Mouse (Mus musculus) hindbrain, embryonic 15.5 days (tissue): ENCODE data around the gene Zfp644. TPM values are rescaled to one million over a fixed set of nuclear protein-coding genes. Genes with fewer than 3 reads are reported as not detected.

ENCODE experiments used
- ATAC-seq: fragments of 200-750 bp; cut with Nextera tagmentation; 2 replicates; pipeline ENCODE4 v1.8.0; 2017; ENCODE audit warnings: low read depth, moderate number of reproducible peaks, moderate TSS enrichment; ENCODE audit not compliant: low FRiP score
- H3K27ac ChIP-seq: fragments of 300-500 bp; sonication (generic); replicated peaks from 2 replicates; pipeline ENCODE4 v1.5.1; 2015; ENCODE audit warnings: mild to moderate bottlenecking, inconsistent platforms
- H3K27me3 ChIP-seq: fragments of 300-500 bp; sonication (generic); 2 replicates; pipeline ENCODE4 v1.6.1; 2015; ENCODE audit warnings: control low read depth, inconsistent platforms
- H3K36me3 ChIP-seq: fragments of 300-500 bp; sonication (generic); 2 replicates; pipeline ENCODE4 v1.6.1; 2015; ENCODE audit warnings: control low read depth, inconsistent platforms
- H3K4me1 ChIP-seq: fragments of 300-500 bp; sonication (generic); replicated peaks from 2 replicates; pipeline ENCODE4 v1.6.1; 2015; ENCODE audit warnings: control low read depth, inconsistent platforms
- H3K4me2 ChIP-seq: fragments of 300-500 bp; sonication (generic); 2 replicates; pipeline ENCODE4 v1.6.1; 2015; ENCODE audit warnings: moderate library complexity, mild to moderate bottlenecking, inconsistent platforms
- H3K4me3 ChIP-seq: fragments of 300-500 bp; sonication (generic); 2 replicates; pipeline ENCODE4 v1.5.1; 2015; ENCODE audit warnings: mild to moderate bottlenecking, inconsistent platforms
- H3K9ac ChIP-seq: fragments of 300-500 bp; sonication (generic); 2 replicates; pipeline ENCODE4 v1.6.1; 2015; ENCODE audit warnings: inconsistent platforms
- H3K9me3 ChIP-seq: fragments of 300-500 bp; sonication (generic); 2 replicates; pipeline ENCODE4 v1.6.1; 2016; ENCODE audit warnings: control low read depth, inconsistent platforms
- WGBS: fragments of 180-500 bp; shearing (Covaris S2); methylation state at CpG from one replicate; pipeline ENCODE4 v1.1.7; 2015; 5-methylcytosine and 5-hydroxymethylcytosine counted together
- polyA plus RNA-seq: library from polyadenylated mRNA; unstranded; fragments of >200 nt; fragmentation: Nextera tagmentation; extraction: Ambion mirVana; gene quantifications from 2 replicates; pipeline ENCODE4 v1.2.1, GENCODE M21; 2015

Gene Zfp644
- polyA plus RNA-seq, result 58.1 and 67.3 TPM in 2 replicates

- peak within 1 kb of the TSS; percentile 77 for H3K4me2 ChIP-seq
- no peaks in the 10 kb centered on the region for H3K9me3 ChIP-seq
- H3K36me3 ChIP-seq, result no peaks in the 10 kb centered on the region
- H3K4me3 ChIP-seq, result peak within 1 kb of the TSS; percentile 75
- H3K4me1 ChIP-seq, result peaks cover 37% of the 10 kb centered on the region
- H3K27me3 ChIP-seq, result no peaks in the 10 kb centered on the region
- peak within 1 kb of the TSS; percentile 95 for H3K27ac ChIP-seq
- H3K9ac ChIP-seq, result peak within 1 kb of the TSS; percentile 71
- under 1% methylated on average over 66 of the region's 71 CpGs for WGBS
- peak; percentile 97 for ATAC-seq
These were observed at the start of gene Zfp644 for GRCm38 (mm10) chr5:106696396-106697337. TSS of gene Zfp644 (minus strand) at chr5:106697287.

DNA sequence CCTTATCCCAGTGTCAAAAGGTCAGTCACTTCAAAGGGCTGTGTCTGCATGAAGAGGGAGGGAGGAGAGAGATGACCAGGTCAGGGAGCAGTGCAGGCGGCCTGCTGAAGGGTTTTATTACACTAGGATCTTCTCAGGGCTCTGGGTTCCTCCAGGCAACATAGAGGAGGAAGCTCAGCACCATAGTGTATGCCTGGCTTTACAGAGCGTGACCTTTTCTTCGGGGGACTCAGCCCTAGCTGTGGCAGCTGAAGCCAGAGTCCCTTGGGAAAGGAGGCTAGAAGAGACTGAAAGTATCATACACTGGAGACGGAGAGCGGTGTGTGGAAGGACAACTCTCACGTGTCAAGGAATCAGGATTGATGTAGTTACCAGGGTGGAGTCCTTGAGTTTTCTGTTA lies 42.6 kb upstream of the Zfp644 start:
- no peak overlapping the region for H3K9ac ChIP-seq
- ATAC-seq, result no peak
- WGBS, result 24% methylated on average over 6 of the region's 6 CpGs
- no peak overlapping the region for H3K27ac ChIP-seq
- H3K4me1 ChIP-seq, result no peaks in the 10 kb centered on the region
- H3K27me3 ChIP-seq, result no peaks in the 10 kb centered on the region
- no peak overlapping the region for H3K4me2 ChIP-seq
- H3K9me3 ChIP-seq, result no peaks in the 10 kb centered on the region
- H3K4me3 ChIP-seq, result no peak overlapping the region
- no peaks in the 10 kb centered on the region for H3K36me3 ChIP-seq

- Histone ChIP-seq H3K4me2 (no peak overlapping the region), H3K4me3 (no peak overlapping the region), H3K9ac (no peak overlapping the region), H3K27me3 (no peaks in the 10 kb centered on the region), H3K9me3 (no peaks in the 10 kb centered on the region), H3K36me3 (no peaks in the 10 kb centered on the region), H3K4me1 (no peaks in the 10 kb centered on the region), H3K27ac (no peak overlapping the region)
- ATAC-seq, result no peak
- 93% methylated on average over 3 of the region's 3 CpGs for WGBS
These were observed 26.4 kb upstream of the Zfp644 start for GRCm38 (mm10) chr5:106723487-106723886.

DNA sequence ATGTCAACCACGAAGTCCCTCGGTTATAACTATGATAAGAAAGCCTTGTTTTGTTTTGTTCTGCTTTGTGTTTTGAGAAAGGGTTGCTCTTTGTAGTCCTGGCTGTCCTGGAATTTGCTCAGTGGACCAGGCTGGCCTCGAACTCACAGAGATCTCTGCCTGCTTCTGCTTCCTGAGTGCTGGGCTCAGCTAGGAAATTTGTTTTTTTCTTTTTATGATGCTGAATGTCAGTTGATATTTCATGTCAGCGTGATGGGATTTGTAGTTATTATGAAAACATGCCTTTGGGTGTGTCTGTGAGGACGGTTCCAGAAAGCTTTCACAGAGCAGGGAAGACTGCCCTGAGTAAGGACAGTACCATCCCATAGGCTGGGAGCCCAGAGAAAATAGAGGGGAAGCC lies 25.7 kb upstream of the Zfp644 start:
- Histone ChIP-seq H3K4me2 (no peak overlapping the region), H3K27me3 (no peaks in the 10 kb centered on the region), H3K4me3 (no peak overlapping the region), H3K27ac (no peak overlapping the region), H3K9ac (no peak overlapping the region), H3K36me3 (no peaks in the 10 kb centered on the region), H3K4me1 (no peaks in the 10 kb centered on the region), H3K9me3 (no peaks in the 10 kb centered on the region)
- no peak for ATAC-seq
- 80% methylated on average over 5 of the region's 5 CpGs for WGBS

GRCm38 (mm10) chr5:106711870-106712277 lies 14.8 kb upstream of the Zfp644 start:
- WGBS, result 39% methylated on average over 3 of the region's 3 CpGs
- Histone ChIP-seq H3K36me3 (no peaks in the 10 kb centered on the region), H3K4me1 (0 out of 2 replicates have a peak, but pooled peaks cover 4% of the 10 kb centered on the region), H3K9me3 (no peaks in the 10 kb centered on the region), H3K9ac (no peak overlapping the region), H3K27me3 (no peaks in the 10 kb centered on the region), H3K4me3 (no peak overlapping the region), H3K27ac (no peak overlapping the region), H3K4me2 (no peak overlapping the region)
- ATAC-seq, result no peak

DNA sequence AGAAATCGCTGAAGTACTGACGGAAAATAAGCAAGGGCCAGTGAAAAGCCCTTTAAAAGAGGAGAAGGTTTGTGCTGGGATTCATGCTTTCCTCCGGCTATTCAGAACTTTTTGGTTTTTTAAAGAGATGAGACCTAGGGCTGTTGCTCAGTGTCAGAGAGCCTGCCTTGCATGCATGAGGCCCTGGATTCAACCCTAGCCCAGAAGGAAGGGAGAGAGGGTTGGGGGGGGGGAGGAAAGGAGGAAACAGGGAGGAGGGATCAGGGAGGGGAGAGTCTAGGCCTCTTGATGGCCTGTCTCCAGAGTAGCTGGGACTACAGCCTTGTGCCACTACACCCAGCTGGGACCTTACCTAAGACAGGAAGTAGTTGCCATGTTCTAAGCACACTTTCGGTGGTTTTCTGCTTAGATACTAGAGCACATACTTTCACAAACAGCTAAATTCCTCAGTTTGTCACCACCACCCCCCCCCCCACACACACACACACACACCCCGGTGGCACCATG lies 14.2 kb upstream of the Zfp644 start:
- ATAC-seq, result no peak
- H3K9ac ChIP-seq, result no peak overlapping the region
- no peak overlapping the region for H3K4me3 ChIP-seq
- no peaks in the 10 kb centered on the region for H3K27me3 ChIP-seq
- 0 out of 2 replicates have a peak, but pooled peaks cover 4% of the 10 kb centered on the region for H3K4me1 ChIP-seq
- no peaks in the 10 kb centered on the region for H3K9me3 ChIP-seq
- WGBS, result 77% methylated on average over 5 of the region's 5 CpGs
- H3K4me2 ChIP-seq, result no peak overlapping the region
- no peaks in the 10 kb centered on the region for H3K36me3 ChIP-seq
- H3K27ac ChIP-seq, result no peak overlapping the region

DNA sequence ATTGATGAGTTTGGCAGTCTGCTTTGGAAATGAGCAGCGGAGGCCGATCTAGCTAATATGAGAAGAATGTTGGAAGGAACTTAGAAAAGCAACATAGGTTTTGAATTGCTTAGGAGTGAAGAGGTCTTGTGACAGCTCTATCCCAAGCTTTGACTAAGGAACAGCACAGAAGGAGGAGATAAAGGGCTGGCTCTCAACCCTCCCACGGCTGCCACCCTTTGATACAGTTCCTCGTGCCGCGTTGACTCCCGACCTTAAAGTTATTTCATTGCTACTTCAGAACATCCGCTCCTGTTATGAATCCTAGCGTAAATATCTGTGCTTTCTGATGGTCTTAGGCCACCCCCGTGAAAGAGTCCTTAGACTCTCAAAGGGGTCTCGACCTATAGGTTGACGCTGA lies 13.5 kb upstream of the Zfp644 start:
- WGBS, result 76% methylated on average over 12 of the region's 12 CpGs
- no peak overlapping the region for H3K9ac ChIP-seq
- H3K9me3 ChIP-seq, result no peaks in the 10 kb centered on the region
- ATAC-seq, result no peak
- H3K36me3 ChIP-seq, result no peaks in the 10 kb centered on the region
- H3K27me3 ChIP-seq, result no peaks in the 10 kb centered on the region
- 0 out of 2 replicates have a peak, but pooled peaks cover 4% of the 10 kb centered on the region for H3K4me1 ChIP-seq
- H3K4me2 ChIP-seq, result no peak overlapping the region
- no peak overlapping the region for H3K27ac ChIP-seq
- H3K4me3 ChIP-seq, result no peak overlapping the region

DNA sequence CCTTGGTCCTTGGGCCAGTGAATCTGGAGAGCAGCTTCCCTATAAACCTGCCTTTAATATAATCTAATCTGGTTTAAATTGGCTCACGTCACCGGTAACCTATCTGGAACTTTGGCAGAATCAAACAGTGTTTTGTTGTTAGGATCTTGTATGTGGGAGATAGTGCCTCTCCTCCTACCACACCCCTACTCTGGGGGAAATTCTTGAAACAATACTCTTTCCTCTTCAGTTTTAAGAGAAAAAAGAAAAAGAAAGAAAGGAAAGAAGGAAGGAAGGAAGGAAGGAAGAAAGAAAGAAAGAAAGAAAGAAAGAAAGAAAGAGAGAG lies 13.0 kb upstream of the Zfp644 start:
- no peak overlapping the region for H3K4me2 ChIP-seq
- no peaks in the 10 kb centered on the region for H3K9me3 ChIP-seq
- no peak overlapping the region for H3K4me3 ChIP-seq
- no peak overlapping the region for H3K27ac ChIP-seq
- 56% methylated on average over 2 of the region's 2 CpGs for WGBS
- no peaks in the 10 kb centered on the region for H3K27me3 ChIP-seq
- no peaks in the 10 kb centered on the region for H3K36me3 ChIP-seq
- no peak for ATAC-seq
- 0 out of 2 replicates have a peak, but pooled peaks cover 4% of the 10 kb centered on the region for H3K4me1 ChIP-seq
- no peak overlapping the region for H3K9ac ChIP-seq

DNA sequence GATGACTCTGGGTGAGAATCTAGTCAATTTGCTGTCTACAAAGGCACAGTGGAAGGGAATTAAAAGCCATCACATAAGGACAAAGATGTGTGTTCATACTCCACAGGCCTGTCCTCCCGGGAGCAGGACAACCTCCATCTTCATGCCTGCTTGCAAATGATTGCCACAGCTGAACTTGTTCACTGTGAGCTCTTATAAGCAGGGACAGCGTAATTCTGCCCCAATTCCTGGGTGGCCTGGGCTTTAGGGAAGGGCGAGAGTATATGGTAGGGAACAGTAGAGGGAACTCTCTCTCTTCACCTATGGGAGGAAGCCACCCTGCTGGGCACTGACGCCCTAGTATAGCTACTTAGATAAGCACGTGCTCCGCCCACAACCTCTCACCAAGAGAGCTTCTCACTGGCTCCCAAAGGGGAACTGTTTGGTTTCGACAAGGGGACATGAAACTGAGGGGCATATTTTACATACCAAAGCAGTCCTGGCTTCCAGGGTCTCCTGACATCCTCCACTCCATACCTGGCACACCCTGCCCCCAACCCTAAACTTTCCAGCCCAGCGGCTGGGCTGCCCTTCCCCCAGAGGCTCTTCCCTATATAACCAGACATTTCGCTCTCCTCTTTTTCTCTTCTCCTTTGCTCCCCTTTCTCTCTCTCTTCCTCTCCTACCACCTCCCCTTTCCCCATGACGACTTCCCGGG lies 12.4 kb upstream of the Zfp644 start:
- no peaks in the 10 kb centered on the region for H3K27me3 ChIP-seq
- WGBS, result 47% methylated on average over 11 of the region's 11 CpGs
- no peak overlapping the region for H3K27ac ChIP-seq

GRCm38 (mm10) chr5:106706363-106706762 lies 9.3 kb upstream of the Zfp644 start:
- Histone ChIP-seq H3K4me1 (no peaks in the 10 kb centered on the region), H3K27ac (no peak overlapping the region), H3K27me3 (no peaks in the 10 kb centered on the region), H3K36me3 (no peaks in the 10 kb centered on the region), H3K9ac (no peak overlapping the region), H3K9me3 (no peaks in the 10 kb centered on the region), H3K4me3 (no peak overlapping the region), H3K4me2 (no peak overlapping the region)
- ATAC-seq, result no peak
- WGBS, result 88% methylated on average over 3 of the region's 3 CpGs

More for the DNA sequence above, 12.4 kb upstream of the Zfp644 start:
- H3K36me3 ChIP-seq, result no peaks in the 10 kb centered on the region
- ATAC-seq, result no peak
- H3K9me3 ChIP-seq, result no peaks in the 10 kb centered on the region
- H3K4me3 ChIP-seq, result no peak overlapping the region
- H3K4me2 ChIP-seq, result no peak overlapping the region
- no peak overlapping the region for H3K9ac ChIP-seq
- H3K4me1 ChIP-seq, result 0 out of 2 replicates have a peak, but pooled peaks cover 4% of the 10 kb centered on the region

GRCm38 (mm10) chr5:106705162-106705561 lies 8.1 kb upstream of the Zfp644 start:
- Histone ChIP-seq H3K4me2 (no peak overlapping the region), H3K36me3 (no peaks in the 10 kb centered on the region), H3K27ac (no peak overlapping the region), H3K27me3 (no peaks in the 10 kb centered on the region), H3K4me3 (no peak overlapping the region), H3K9me3 (no peaks in the 10 kb centered on the region), H3K4me1 (no peaks in the 10 kb centered on the region), H3K9ac (no peak overlapping the region)
- no peak for ATAC-seq
- 81% methylated on average over 5 of the region's 5 CpGs for WGBS
